Mouse (Mus musculus) forebrain, embryonic 12.5 days (tissue): ENCODE measurements around the gene Prrg2. TPM values are rescaled to one million over a fixed set of nuclear protein-coding genes. Genes with fewer than 3 reads are reported as not detected.

Experiments
- ATAC-seq: fragments of 200-750 bp; cut with Nextera tagmentation; 2 replicates; pipeline ENCODE4 v1.8.0; 2017; ENCODE audit warnings: moderate TSS enrichment; ENCODE audit not compliant: low FRiP score
- H3K27ac ChIP-seq: fragments of 300-500 bp; sonication (generic); 2 replicates; pipeline ENCODE4 v1.5.1; 2016; ENCODE audit warnings: mild to moderate bottlenecking
- H3K27me3 ChIP-seq: fragments of 300-500 bp; sonication (generic); 2 replicates; pipeline ENCODE4 v1.6.1; 2016; ENCODE audit warnings: mild to moderate bottlenecking
- H3K36me3 ChIP-seq: fragments of 300-500 bp; sonication (generic); replicated peaks from 2 replicates; pipeline ENCODE4 v1.6.1; 2016; ENCODE audit warnings: mild to moderate bottlenecking
- H3K4me1 ChIP-seq: fragments of 300-500 bp; sonication (generic); 2 replicates; pipeline ENCODE4 v1.6.1; 2016
- H3K4me2 ChIP-seq: fragments of 300-500 bp; sonication (generic); 2 replicates; pipeline ENCODE4 v1.6.1; 2016; ENCODE audit warnings: mild to moderate bottlenecking, moderate library complexity
- H3K4me3 ChIP-seq: fragments of 300-500 bp; sonication (generic); replicated peaks from 2 replicates; pipeline ENCODE4 v1.5.1; 2016; ENCODE audit warnings: mild to moderate bottlenecking
- H3K9ac ChIP-seq: fragments of 300-500 bp; sonication (generic); 2 replicates; pipeline ENCODE4 v1.6.1; 2016; ENCODE audit warnings: mild to moderate bottlenecking
- H3K9me3 ChIP-seq: fragments of 300-500 bp; sonication (generic); 2 replicates; pipeline ENCODE4 v1.6.1; 2016
- WGBS: fragments of 180-500 bp; shearing (Covaris S2); methylation state at CpG from one replicate; pipeline ENCODE4 v1.1.7; 2016; 5-methylcytosine and 5-hydroxymethylcytosine counted together
- microRNA-seq: library from miRNA; unstranded; fragments of <30 nt; microRNA quantifications from one replicate; pipeline ENCODE4, GENCODE M21; 2017
- polyA plus RNA-seq: library from polyadenylated mRNA; unstranded; fragments of >200 nt; fragmentation: Nextera tagmentation; extraction: Ambion mirVana; gene quantifications from 2 replicates; pipeline ENCODE4 v1.2.1, GENCODE M21; 2016

Gene Prrg2
- polyA plus RNA-seq, 1 experiment from 2014 or later = 17.1 TPM

GRCm38 (mm10) chr7:45008411-45008810 lies 54.1 kb downstream of the Prrg2 start:
- H3K4me1 ChIP-seq = no peaks in the 10 kb centered on the region
- no peaks in the 10 kb centered on the region for H3K27me3 ChIP-seq
- no peak overlapping the region for H3K27ac ChIP-seq
- WGBS = 96% methylated on average over 19 of the region's 19 CpGs
- no peak overlapping the region for H3K9ac ChIP-seq
- no peak for ATAC-seq
- no peak overlapping the region for H3K4me3 ChIP-seq
- peaks cover 95% of the 10 kb centered on the region for H3K36me3 ChIP-seq
- no peaks in the 10 kb centered on the region for H3K9me3 ChIP-seq
- H3K4me2 ChIP-seq = no peak overlapping the region

GRCm38 (mm10) chr7:45007846-45008245 lies 54.6 kb downstream of the Prrg2 start:
- H3K9ac ChIP-seq = no peak overlapping the region
- no peaks in the 10 kb centered on the region for H3K9me3 ChIP-seq
- H3K4me1 ChIP-seq = no peaks in the 10 kb centered on the region
- ATAC-seq = no peak
- WGBS = 95% methylated on average over 30 of the region's 30 CpGs
- H3K27ac ChIP-seq = no peak overlapping the region
- no peaks in the 10 kb centered on the region for H3K27me3 ChIP-seq
- H3K4me3 ChIP-seq = no peak overlapping the region
- no peak overlapping the region for H3K4me2 ChIP-seq
- peaks cover 95% of the 10 kb centered on the region for H3K36me3 ChIP-seq

GRCm38 (mm10) chr7:45007141-45007540 lies 55.3 kb downstream of the Prrg2 start:
- WGBS = 96% methylated on average over 29 of the region's 29 CpGs
- no peak overlapping the region for H3K27ac ChIP-seq
- H3K36me3 ChIP-seq = peaks cover 95% of the 10 kb centered on the region
- H3K4me3 ChIP-seq = no peak overlapping the region
- no peak overlapping the region for H3K4me2 ChIP-seq
- no peak for ATAC-seq
- no peaks in the 10 kb centered on the region for H3K4me1 ChIP-seq
- H3K27me3 ChIP-seq = no peaks in the 10 kb centered on the region
- H3K9me3 ChIP-seq = no peaks in the 10 kb centered on the region
- no peak overlapping the region for H3K9ac ChIP-seq

- Histone ChIP-seq H3K9me3 (no peaks in the 10 kb centered on the region), H3K4me2 (no peak overlapping the region), H3K4me1 (no peaks in the 10 kb centered on the region), H3K36me3 (peaks cover 95% of the 10 kb centered on the region), H3K4me3 (no peak overlapping the region), H3K27ac (no peak overlapping the region), H3K9ac (no peak overlapping the region), H3K27me3 (no peaks in the 10 kb centered on the region)
- WGBS = 97% methylated on average over 12 of the region's 12 CpGs
- no peak for ATAC-seq
Measured at GRCm38 (mm10) chr7:45006503-45006902, 56.0 kb downstream of the Prrg2 start.

- no peak overlapping the region for H3K9ac ChIP-seq
- H3K36me3 ChIP-seq = peaks cover 99% of the 10 kb centered on the region
- H3K9me3 ChIP-seq = no peaks in the 10 kb centered on the region
- H3K4me2 ChIP-seq = no peak overlapping the region
- WGBS = 95% methylated on average over 6 of the region's 6 CpGs
- no peak for ATAC-seq
- H3K27ac ChIP-seq = no peak overlapping the region
- H3K27me3 ChIP-seq = no peaks in the 10 kb centered on the region
- H3K4me1 ChIP-seq = no peaks in the 10 kb centered on the region
- no peak overlapping the region for H3K4me3 ChIP-seq
Measured at GRCm38 (mm10) chr7:45005321-45005992, 57.0 kb downstream of the Prrg2 start.

- Histone ChIP-seq H3K9ac (no peak overlapping the region), H3K27ac (no peak overlapping the region), H3K9me3 (no peaks in the 10 kb centered on the region), H3K36me3 (peaks cover 99% of the 10 kb centered on the region), H3K4me3 (no peak overlapping the region), H3K4me1 (peaks cover 2% of the 10 kb centered on the region), H3K27me3 (no peaks in the 10 kb centered on the region), H3K4me2 (no peak overlapping the region)
- 87% methylated on average over 3 of the region's 3 CpGs for WGBS
- ATAC-seq = no peak
Measured at GRCm38 (mm10) chr7:45004546-45004945, 57.9 kb downstream of the Prrg2 start.

Small RNAs within 50 kb of the gene (microRNA-seq; reads per million reads assigned to microRNA genes)
- gene Mir7054 = 1.5 reads per million

Other genes starting within 250 kb of the Prrg2 start
- 94.6 and 105 TPM in 2 replicates for gene Nup62, start 246.6 kb downstream of the Prrg2 start, polyA plus RNA-seq
- gene Il4i1, start 246.3 kb downstream of the Prrg2 start, polyA plus RNA-seq = 2.3 and 2.5 TPM in 2 replicates
- gene Atf5, start 246.0 kb downstream of the Prrg2 start, polyA plus RNA-seq = 6.9 and 7.1 TPM in 2 replicates
- 95.2 and 96.0 TPM in 2 replicates for gene Akt1s1, start 213.7 kb downstream of the Prrg2 start, polyA plus RNA-seq
- 80.7 and 83.8 TPM in 2 replicates for gene Tbc1d17, start 213.6 kb downstream of the Prrg2 start, polyA plus RNA-seq
- 37.8 and 39.1 TPM in 2 replicates for gene Pnkp, start 205.5 kb downstream of the Prrg2 start, polyA plus RNA-seq
- gene Ptov1, start 192.9 kb downstream of the Prrg2 start, polyA plus RNA-seq = 595 and 609 TPM in 2 replicates
- gene Med25, start 170.0 kb downstream of the Prrg2 start, polyA plus RNA-seq = 172 and 178 TPM in 2 replicates
- gene Fuz, start 166.6 kb downstream of the Prrg2 start, polyA plus RNA-seq = 27.4 and 28.7 TPM in 2 replicates
- 85.8 and 94.4 TPM in 2 replicates for gene Ap2a1, start 133.2 kb downstream of the Prrg2 start, polyA plus RNA-seq
- gene Tsks, start 119.5 kb downstream of the Prrg2 start, polyA plus RNA-seq = 0.27 TPM in 1 of 2 replicates, not detected in the other
- gene Cpt1c, start 87.8 kb downstream of the Prrg2 start, polyA plus RNA-seq = 35.1 and 38.1 TPM in 2 replicates
- gene Prmt1, start 76.1 kb downstream of the Prrg2 start, polyA plus RNA-seq = 585 and 631 TPM in 2 replicates
- gene Irf3, start 65.0 kb downstream of the Prrg2 start, polyA plus RNA-seq = 72.4 and 73.0 TPM in 2 replicates
- gene Bcl2l12, start 64.0 kb downstream of the Prrg2 start, polyA plus RNA-seq = 57.8 and 66.4 TPM in 2 replicates
- gene Scaf1, start 46.3 kb downstream of the Prrg2 start, polyA plus RNA-seq = 47.4 and 52.0 TPM in 2 replicates
- gene Rras, start 44.7 kb downstream of the Prrg2 start, polyA plus RNA-seq = 11.4 and 13.8 TPM in 2 replicates
- gene Prr12, start 9.8 kb downstream of the Prrg2 start, polyA plus RNA-seq = 13.1 and 13.6 TPM in 2 replicates
- gene Nosip, start 248 bp downstream of the Prrg2 start, polyA plus RNA-seq = 53.7 and 54.4 TPM in 2 replicates
- gene Rcn3, start 29.5 kb upstream of the Prrg2 start, polyA plus RNA-seq = 80.5 and 101 TPM in 2 replicates
- gene Fcgrt, start 41.2 kb upstream of the Prrg2 start, polyA plus RNA-seq = 8.3 and 9.6 TPM in 2 replicates
- 1,226 and 1,285 TPM in 2 replicates for gene Rps11, start 61.8 kb upstream of the Prrg2 start, polyA plus RNA-seq
- 1,106 and 1,135 TPM in 2 replicates for gene Rpl13a, start 66.1 kb upstream of the Prrg2 start, polyA plus RNA-seq
- 0.27 TPM in 1 of 2 replicates, not detected in the other for gene Gm45713, start 73.6 kb upstream of the Prrg2 start, polyA plus RNA-seq
- gene Flt3l, start 73.8 kb upstream of the Prrg2 start, polyA plus RNA-seq = 0.21 and 0.72 TPM in 2 replicates
- 95.0 and 97.5 TPM in 2 replicates for gene Pih1d1, start 91.6 kb upstream of the Prrg2 start, polyA plus RNA-seq
- gene Aldh16a1, start 91.9 kb upstream of the Prrg2 start, polyA plus RNA-seq = 41.9 and 42.9 TPM in 2 replicates
- 6.3 and 7.9 TPM in 2 replicates for gene Slc17a7, start 101.3 kb upstream of the Prrg2 start, polyA plus RNA-seq
- 0.52 and 1.4 TPM in 2 replicates for gene Gfy, start 116.9 kb upstream of the Prrg2 start, polyA plus RNA-seq
- gene Pth2, start 118.3 kb upstream of the Prrg2 start, polyA plus RNA-seq = 0.45 and 1.5 TPM in 2 replicates
- gene Ccdc155, start 142.2 kb upstream of the Prrg2 start, polyA plus RNA-seq = 1.2 TPM in 2 replicates
- 0.72 and 0.78 TPM in 2 replicates for gene Dkkl1, start 149.5 kb upstream of the Prrg2 start, polyA plus RNA-seq
- gene Tead2, start 153.1 kb upstream of the Prrg2 start, polyA plus RNA-seq = 245 and 256 TPM in 2 replicates
- gene Cd37, start 176.4 kb upstream of the Prrg2 start, polyA plus RNA-seq = 1.2 and 1.3 TPM in 2 replicates
- gene Slc6a16, start 178.4 kb upstream of the Prrg2 start, polyA plus RNA-seq = 0.09 and 0.20 TPM in 2 replicates
- gene Slc6a21, start 214.8 kb upstream of the Prrg2 start, polyA plus RNA-seq = not detected in 2 replicates